Comparison of ENCODE assay signal across 10 mouse cellular contexts in the genomic region with DNA sequence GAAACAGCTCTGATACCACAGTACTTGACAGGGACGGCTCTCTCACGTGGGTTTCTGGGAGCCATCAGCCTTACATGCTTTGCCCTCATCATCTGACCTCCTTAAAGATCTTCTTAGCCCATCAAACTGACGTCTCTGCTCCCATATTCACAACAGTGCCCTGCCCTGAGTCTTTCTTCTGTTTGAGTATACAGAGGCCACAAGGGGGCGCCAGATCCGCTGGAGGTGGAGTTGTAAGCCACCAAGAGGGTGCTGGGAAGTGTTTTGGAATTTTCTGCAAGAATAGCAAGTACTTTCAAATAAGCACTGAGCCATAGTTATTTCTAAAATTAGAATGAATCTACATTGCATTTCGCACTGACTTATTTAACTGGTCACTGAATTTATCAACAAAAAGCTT. TPM values are rescaled to one million over a fixed set of nuclear protein-coding genes. Genes with fewer than 3 reads are reported as not detected.
A peak's percentile ranks its signal among the peaks of the same experiment; 100 is the strongest.
DNase-seq lines count a peak whose midpoint lies in the region; TF ChIP-seq lines count a peak whose summit lies in the region.
"Had no signal": no experiment of that assay in that cellular context is flagged by ENCODE, and none has a peak within 500 bp of the region (broad histone marks: within the 10 kb centered on the region; RNA-seq: fewer than 3 reads in every experiment).

No protein-coding gene starts in this region.

- intact Hi-C loops in left cerebral cortex, postnatal 4 days (cut with DNase I), result no loop called here

- DNase-seq in adrenal gland, adult 2 months, result peak; percentile 15
- DNase-seq in adrenal gland, adult 8-10 months, result no peak
- peak; percentile 28 for DNase-seq in left cerebral cortex, postnatal 4 days
- no peak for DNase-seq in left cerebral cortex, adult 11 months (ENCODE audit: low spot score)
- DNase-seq in brain, embryonic 14.5 days (ENCODE audit: low read depth), result peak; percentile 10
- peak; percentile 42 to 47 for DNase-seq in kidney, postnatal 4 days
- DNase-seq in layer of hippocampus, adult 11-12 months (ENCODE audit: low spot score), result no peak

- WGBS in small intestine, adult 2 months, result 48% methylated on average over 6 of the region's 6 CpGs

- peak; percentile 49; the same call in 1 of the 2 replicates for TF ChIP-seq CTCF in brain, embryonic 14.5 days (IDR thresholded peaks at IDR 0.05; ENCODE audit: borderline replicate concordance, extremely low read depth, insufficient read depth, insufficient read length)
- peak; percentile 79; the same call in 1 of the 2 replicates for TF ChIP-seq CTCF in small intestine, adult 2 months (IDR thresholded peaks at IDR 0.05; ENCODE audit: extremely low read depth, insufficient read length, insufficient replicate concordance, low read depth, low read length)

- H3K4me1 ChIP-seq in small intestine, adult 2 months (ENCODE audit: control insufficient read depth, insufficient read depth, insufficient read length, low read length), result no peaks in the 10 kb centered on the region

- no peaks in the 10 kb centered on the region for H3K27me3 ChIP-seq in small intestine, adult 2 months (ENCODE audit: control insufficient read depth, insufficient read depth, low read length)
- H3K27me3 ChIP-seq: Patski had no signal

- no peak overlapping the region for H3K27ac ChIP-seq in small intestine, adult 2 months (ENCODE audit: insufficient read depth, low read depth, low read length)

- H3K36me3 ChIP-seq in small intestine, adult 2 months (ENCODE audit: control insufficient read depth, insufficient read depth, low read length), result no peaks in the 10 kb centered on the region

- no peak for TF ChIP-seq POLR2A in brain, embryonic 14.5 days (IDR thresholded peaks at IDR 0.05; ENCODE audit: borderline replicate concordance, extremely low read depth, insufficient read depth, insufficient read length, poor library complexity, severe bottlenecking)
- no peak for TF ChIP-seq POLR2A in small intestine, adult 2 months (IDR thresholded peaks at IDR 0.05; ENCODE audit: low read depth, low read length)

- no peak overlapping the region for H3K4me3 ChIP-seq in small intestine, adult 2 months (ENCODE audit: low read depth, low read length)
- H3K4me3 ChIP-seq: myocyte had no signal

RNA-seq across cellular contexts. Expression of a gene that starts 9.4 kb away (rescaled TPM):
- total RNA-seq in adrenal gland, adult 2 months (2021), result 10 to 100 TPM; 18.9 to 19.9 TPM
- polyA plus RNA-seq in adrenal gland, adult 2 months (2012; rRNA removed), result 25.8 and 26.7 TPM in 2 replicates
- total RNA-seq in adrenal gland, adult 8-10 months (2022), result 10 to 100 TPM; 18.7 to 24.0 (median 22.1) TPM
- 10 to 100 TPM; 19.5 to 21.5 TPM for total RNA-seq in left cerebral cortex, postnatal 4 days (2021)
- 12.3 and 12.6 TPM in 2 replicates for polyA plus RNA-seq in brain, embryonic 14.5 days (2012; rRNA removed)
- 9.0 and 10.5 TPM in 2 replicates for polyA plus RNA-seq in small intestine, adult 2 months (2012; rRNA removed)

RNA-seq across cellular contexts. Expression of a gene that starts 37.4 kb away (rescaled TPM):
- under 1 TPM; 0.26 to 0.35 TPM for total RNA-seq in adrenal gland, adult 2 months (2021)
- 0.51 and 0.73 TPM in 2 replicates for polyA plus RNA-seq in adrenal gland, adult 2 months (2012; rRNA removed)
- under 1 TPM; 0.44 to 0.86 (median 0.46) TPM for total RNA-seq in adrenal gland, adult 8-10 months (2022)
- total RNA-seq in left cerebral cortex, postnatal 4 days (2021), result 1 to 10 TPM; 1.7 to 3.0 TPM
- 3.3 and 4.3 TPM in 2 replicates for polyA plus RNA-seq in brain, embryonic 14.5 days (2012; rRNA removed)
- polyA plus RNA-seq in small intestine, adult 2 months (2012; rRNA removed), result 0.09 and 0.15 TPM in 2 replicates

RNA-seq across cellular contexts. Expression of a gene that starts 37.5 kb away (rescaled TPM):
- 1 to 10 TPM; 4.9 to 5.1 TPM for total RNA-seq in adrenal gland, adult 2 months (2021)
- 5.1 and 5.4 TPM in 2 replicates for polyA plus RNA-seq in adrenal gland, adult 2 months (2012; rRNA removed)
- total RNA-seq in adrenal gland, adult 8-10 months (2022), result 1 to 10 TPM; 4.1 to 6.4 (median 5.3) TPM
- 100 to 1,000 TPM; 130 to 133 TPM for total RNA-seq in left cerebral cortex, postnatal 4 days (2021)
- 15.0 and 30.6 TPM in 2 replicates for polyA plus RNA-seq in brain, embryonic 14.5 days (2012; rRNA removed)
- 0.70 and 0.79 TPM in 2 replicates for polyA plus RNA-seq in small intestine, adult 2 months (2012; rRNA removed)

Comparison
In these comparisons a context has a peak if more than half of its experiments do, and no peak if none do; other contexts are left out.
1. DNase-seq: peak in adrenal gland, adult 2 months (single experiment), left cerebral cortex, postnatal 4 days (single experiment), brain, embryonic 14.5 days (single experiment) and kidney, postnatal 4 days (2 of 2); none in adrenal gland, adult 8-10 months (single experiment), left cerebral cortex, adult 11 months (single experiment) and layer of hippocampus, adult 11-12 months (single experiment).
2. RNA of a gene that starts 37.5 kb away (total RNA-seq): 130 to 133 TPM in left cerebral cortex, postnatal 4 days; 4.1 to 6.4 TPM in adrenal gland, adult 8-10 months and 4.9 to 5.1 TPM in adrenal gland, adult 2 months; every median in the first group is over 10 times any median in the second.